Mouse (Mus musculus) heart, adult 2 months (tissue): ENCODE data around the gene Gm43064. TPM values are rescaled to one million over a fixed set of nuclear protein-coding genes. Genes with fewer than 3 reads are reported as not detected.
"Not testable (repeated sequence)": the region's sequence is repeated elsewhere in the genome, so short reads cannot be mapped to it uniquely, and the experiment has no call there.

Experiments
- DNase-seq, 2 experiments: peaks; one replicate each; pipeline ENCODE4 v3.0.0; 2021
- H3K27ac ChIP-seq: fragments of 200-600 bp; 2 replicates; pipeline ENCODE4 v1.8.1; 2022
- H3K27me3 ChIP-seq: fragments of 200-500 bp; 2 replicates; pipeline ENCODE4 v1.6.1; 2012; ENCODE audit warnings: mild to moderate bottlenecking, low read length, inconsistent platforms, mixed read lengths; ENCODE audit not compliant: control insufficient read depth, insufficient read depth
- H3K36me3 ChIP-seq: fragments of 200-500 bp; 2 replicates; pipeline ENCODE4 v1.6.1; 2012; ENCODE audit warnings: low read length, inconsistent platforms; ENCODE audit not compliant: control insufficient read depth, insufficient read depth
- H3K4me1 ChIP-seq: fragments of 200-500 bp; 2 replicates; pipeline ENCODE4 v1.6.1; 2011; ENCODE audit warnings: low read length; ENCODE audit not compliant: control insufficient read depth, insufficient read depth
- H3K4me3 ChIP-seq: fragments of 200-600 bp; 2 replicates; pipeline ENCODE4 v1.8.1; 2022
- H3K79me2 ChIP-seq: fragments of 200-500 bp; replicated peaks from 2 replicates; pipeline ENCODE4 v1.6.1; 2012; ENCODE audit warnings: mild to moderate bottlenecking, inconsistent platforms, low read length, moderate library complexity, mixed read lengths; ENCODE audit not compliant: control insufficient read depth, insufficient read depth
- H3K9ac ChIP-seq: fragments of 200-500 bp; 2 replicates; pipeline ENCODE4 v1.6.1; 2012; ENCODE audit warnings: low read depth, mild to moderate bottlenecking, control low read depth, inconsistent platforms, low read length, mixed read lengths
- CTCF ChIP-seq: fragments of 200-600 bp; IDR thresholded peaks from 2 replicates; pipeline ENCODE4 v1.8.1; 2022; ENCODE audit warnings: antibody characterized with exemption, mild to moderate bottlenecking, moderate library complexity
- EP300 ChIP-seq: fragments of 200-500 bp; IDR thresholded peaks from 2 replicates; pipeline ENCODE4 v1.6.1; 2011; ENCODE audit warnings: low read depth, low read length, control low read depth; ENCODE audit not compliant: insufficient read depth
- POLR2A ChIP-seq: fragments of 200-500 bp; IDR thresholded peaks from 2 replicates; pipeline ENCODE4 v1.6.1; 2011; ENCODE audit warnings: mild to moderate bottlenecking, low read depth, low read length, control low read depth; ENCODE audit not compliant: insufficient read depth
- WGBS: fragments of 180-500 bp; shearing (Covaris S2); methylation state at CpG from one replicate; pipeline ENCODE4 v1.1.7; 2018; 5-methylcytosine and 5-hydroxymethylcytosine counted together
- intact Hi-C: fragments of 180-260 bp; cut with DNase I; formaldehyde crosslinking; loops from one replicate; pipeline ENCODE4 v1.15.1; 2025
- polyA plus RNA-seq: library from polyadenylated mRNA; depleted of rRNA; stranded (reverse); fragments of >200 nt; gene quantifications from 2 replicates; pipeline ENCODE4 v1.2.3, GENCODE M21; 2012
- total RNA-seq, 2 experiments: library from RNA; stranded (reverse); gene quantifications; 2 replicates each; pipeline ENCODE4 v1.2.3; 2021

Gene Gm43064
- total and polyA plus RNA-seq, 3 experiments: 0.10 TPM; not detected in 2

DNA sequence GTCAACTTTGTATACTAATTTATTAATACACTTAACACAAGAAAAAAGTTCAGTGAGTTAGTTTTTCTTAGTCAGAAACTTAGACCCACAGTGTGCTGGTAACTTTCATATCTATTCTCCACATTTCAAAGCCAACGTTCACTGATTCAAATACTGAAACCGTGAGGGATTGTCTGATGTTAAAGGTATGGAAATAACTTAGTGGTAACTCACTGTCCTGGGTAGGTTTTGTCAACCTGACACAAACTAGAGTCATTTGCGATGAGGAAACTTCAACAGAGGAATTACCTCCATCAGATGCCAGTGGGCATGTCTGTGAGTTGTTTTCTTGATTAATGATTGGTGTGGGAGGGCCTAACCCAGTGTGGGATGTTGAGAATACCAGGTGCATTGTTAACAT, 19.7 kb downstream of the Gm43064 start:
- no peaks in the 10 kb centered on the region for H3K79me2 ChIP-seq
- intact Hi-C loops: no loop called here
- 90% methylated on average over 3 of the region's 3 CpGs for WGBS
- no peaks in the 10 kb centered on the region for H3K36me3 ChIP-seq
- DNase-seq: no peak
- TF ChIP-seq POLR2A (no peak), EP300 (no peak), CTCF (no peak)
- H3K27ac ChIP-seq: no peak overlapping the region
- H3K9ac ChIP-seq: no peak overlapping the region
- H3K4me1 ChIP-seq: no peaks in the 10 kb centered on the region
- H3K4me3 ChIP-seq: no peak overlapping the region
- no peaks in the 10 kb centered on the region for H3K27me3 ChIP-seq

DNA sequence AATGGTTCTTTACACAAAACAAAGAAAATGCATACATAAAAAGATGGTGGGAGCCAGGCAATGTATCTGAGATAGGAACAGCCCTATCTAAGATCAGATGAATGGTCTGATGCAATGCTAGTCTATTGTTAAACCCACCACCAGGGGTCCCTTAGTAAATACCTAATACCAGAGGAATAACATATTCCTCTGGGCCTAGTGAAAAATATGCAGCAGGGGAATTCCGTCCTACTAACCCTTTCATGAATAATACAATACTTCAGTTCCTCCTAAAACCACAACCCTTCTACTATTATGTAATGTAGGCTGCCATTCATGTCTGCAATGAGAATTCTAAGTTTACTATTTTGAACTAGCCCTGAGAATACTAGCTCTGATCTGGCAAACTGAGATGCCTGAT, 21.3 kb downstream of the Gm43064 start:
- DNase-seq, H3K4me3 ChIP-seq, H3K4me1 ChIP-seq, H3K27me3 ChIP-seq, H3K79me2 ChIP-seq, intact Hi-C loops, H3K36me3 ChIP-seq, H3K9ac ChIP-seq, H3K27ac ChIP-seq: not testable (repeated sequence)
- 0 out of 2 replicates have a peak, but pooled peaks have one; percentile 15 for TF ChIP-seq CTCF
- WGBS: 62% methylated on average over 1 of the region's 1 CpGs

DNA sequence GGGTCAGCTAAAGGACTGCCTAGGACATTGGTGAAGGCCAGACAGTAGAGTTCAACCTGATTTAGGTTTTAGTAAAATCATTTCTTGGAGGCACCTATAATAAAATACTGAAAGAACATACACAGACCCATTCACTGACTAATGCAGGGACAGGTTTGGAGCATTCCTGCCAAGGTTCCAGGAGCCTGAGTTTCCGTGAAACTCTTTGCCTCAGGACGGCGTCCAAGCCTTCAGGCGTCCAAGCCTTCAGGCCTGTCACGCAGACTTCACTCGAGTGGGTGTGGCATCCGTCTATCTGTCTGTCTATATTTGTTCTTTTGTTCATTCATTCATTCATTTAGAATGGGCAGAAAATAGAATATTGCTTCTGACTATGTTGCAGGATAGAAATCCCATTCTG, 21.8 kb downstream of the Gm43064 start:
- no peaks in the 10 kb centered on the region for H3K79me2 ChIP-seq
- intact Hi-C loops: no loop called here
- H3K27me3 ChIP-seq: no peaks in the 10 kb centered on the region
- WGBS: 50% methylated on average over 7 of the region's 7 CpGs
- no peak for DNase-seq
- H3K27ac ChIP-seq: no peak overlapping the region
- no peaks in the 10 kb centered on the region for H3K4me1 ChIP-seq
- H3K36me3 ChIP-seq: no peaks in the 10 kb centered on the region
- no peak overlapping the region for H3K9ac ChIP-seq
- no peak overlapping the region for H3K4me3 ChIP-seq
- TF ChIP-seq POLR2A (no peak), CTCF (no peak), EP300 (no peak)

DNA sequence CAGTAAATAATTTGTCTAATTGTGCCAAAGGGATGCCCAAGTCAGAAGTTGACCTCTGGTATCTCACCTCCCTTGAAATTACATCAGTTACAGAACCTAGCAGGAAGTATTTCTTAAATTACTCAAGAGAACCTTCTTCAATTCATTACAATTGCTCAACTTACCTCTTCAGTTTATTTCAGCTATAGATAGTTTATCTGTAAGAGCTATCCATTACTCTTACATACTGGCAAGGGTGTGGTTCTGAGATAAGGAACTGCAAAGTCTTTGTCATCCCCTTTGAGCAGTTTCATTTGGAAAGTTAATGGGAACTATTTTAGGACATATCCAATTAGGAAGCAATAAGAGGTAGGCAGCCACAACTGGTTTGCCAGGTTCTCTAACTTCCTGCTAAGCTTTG, 23.1 kb downstream of the Gm43064 start, which contains the start of gene Bcl2l15:
Gene Bcl2l15, plus strand, starts transcription at position 176 of the 400 bp plus-strand sequence.
- no peak for TF ChIP-seq CTCF
- no peak for TF ChIP-seq POLR2A
- no peak for TF ChIP-seq EP300
- Histone ChIP-seq H3K9ac (no peak within 1 kb of the TSS), H3K79me2 (no peaks in the 10 kb centered on the region), H3K27me3 (no peaks in the 10 kb centered on the region), H3K4me3 (no peak within 1 kb of the TSS), H3K36me3 (no peaks in the 10 kb centered on the region), H3K27ac (no peak within 1 kb of the TSS), H3K4me1 (no peaks in the 10 kb centered on the region)
- no peak for DNase-seq
- intact Hi-C loops: no loop called here

DNA sequence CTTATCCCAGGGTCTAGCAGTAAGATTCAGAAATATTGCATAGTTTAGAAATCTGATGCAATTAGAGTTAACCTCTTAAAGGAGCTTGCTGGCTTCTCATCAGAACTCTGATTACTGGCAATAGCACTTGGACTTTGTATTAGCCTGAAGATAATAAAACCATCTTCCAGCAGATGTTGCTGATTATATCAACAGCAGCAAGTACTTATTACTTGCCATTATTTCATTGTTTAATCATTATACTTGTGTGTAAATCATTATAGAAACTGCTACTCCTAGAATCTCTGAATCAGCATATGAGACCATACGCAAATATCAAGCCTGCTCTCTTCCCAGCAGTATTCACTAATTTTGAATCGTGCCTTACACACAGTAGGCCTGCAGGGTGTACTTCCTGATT, 24.6 kb downstream of the Gm43064 start:
- H3K27me3 ChIP-seq: no peaks in the 10 kb centered on the region
- no peak overlapping the region for H3K27ac ChIP-seq
- intact Hi-C loops: no loop called here
- H3K9ac ChIP-seq: no peak overlapping the region
- H3K36me3 ChIP-seq: no peaks in the 10 kb centered on the region
- no peak overlapping the region for H3K4me3 ChIP-seq
- 88% methylated on average over 2 of the region's 2 CpGs for WGBS
- H3K4me1 ChIP-seq: no peaks in the 10 kb centered on the region
- TF ChIP-seq EP300: no peak
- no peak for TF ChIP-seq CTCF
- no peak for TF ChIP-seq POLR2A
- H3K79me2 ChIP-seq: no peaks in the 10 kb centered on the region
- DNase-seq: no peak

DNA sequence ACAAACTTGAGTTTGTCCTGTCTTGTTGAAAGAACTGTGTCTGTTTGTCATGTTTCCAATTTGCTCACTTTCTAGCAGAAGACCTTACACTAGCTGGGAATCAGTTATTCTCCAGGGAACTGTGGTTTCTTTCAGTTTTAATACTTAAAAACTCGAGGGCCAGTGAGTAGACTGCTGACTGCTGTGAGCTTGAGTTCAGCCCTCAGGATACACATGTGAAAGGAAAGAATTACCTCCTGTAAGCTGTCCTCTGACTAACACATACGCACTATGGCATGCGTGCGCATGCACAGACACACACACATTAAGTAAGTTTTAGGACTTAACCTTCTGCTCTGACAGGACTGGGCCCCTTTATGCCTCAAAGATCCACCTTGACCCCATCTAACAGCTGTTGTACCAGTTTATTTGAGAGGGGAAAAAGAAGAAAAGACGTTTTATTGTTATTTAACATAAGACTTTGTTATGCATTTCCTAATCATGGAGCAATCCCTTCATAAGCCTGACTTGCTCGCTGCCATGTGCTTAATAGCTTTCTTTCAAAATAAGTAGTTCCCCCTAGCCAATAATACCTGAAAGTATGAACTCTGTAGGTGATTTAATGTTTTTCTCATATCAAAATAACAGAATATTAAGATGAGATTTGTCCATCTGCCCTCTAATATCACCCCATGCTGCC, 26.0 kb downstream of the Gm43064 start:
- TF ChIP-seq CTCF (no peak), POLR2A (no peak), EP300 (no peak)
- H3K36me3 ChIP-seq: no peaks in the 10 kb centered on the region
- intact Hi-C loops: no loop called here
- no peak for DNase-seq
- WGBS: 76% methylated on average over 6 of the region's 6 CpGs
- no peak overlapping the region for H3K9ac ChIP-seq
- H3K27me3 ChIP-seq: no peaks in the 10 kb centered on the region
- no peak overlapping the region for H3K27ac ChIP-seq
- H3K79me2 ChIP-seq: no peaks in the 10 kb centered on the region
- H3K4me1 ChIP-seq: no peaks in the 10 kb centered on the region
- H3K4me3 ChIP-seq: no peak overlapping the region
